Mouse (Mus musculus) left cerebral cortex, postnatal 14 days (tissue): ENCODE data around the gene Smyd3. TPM values are rescaled to one million over a fixed set of nuclear protein-coding genes. Genes with fewer than 3 reads are reported as not detected.
A peak's percentile ranks its signal among the peaks of the same experiment; 100 is the strongest.

Experiments
- DNase-seq, 2 experiments: peaks; one replicate each; pipeline ENCODE4 v3.0.0; 2021 to 2022; ENCODE audit warnings: low spot score in 2 of 2, mixed read lengths in 1 of 2
- intact Hi-C: fragments of 180-260 bp; cut with DNase I; formaldehyde crosslinking; loops from one replicate; pipeline ENCODE4 v1.15.1; 2025
- total RNA-seq, 2 experiments: library from RNA; stranded (reverse); gene quantifications; 2 replicates each; pipeline ENCODE4 v1.2.3; 2021

Gene Smyd3
- total RNA-seq, 2 experiments from 2014 or later: 19.1 to 20.6 TPM

DNA sequence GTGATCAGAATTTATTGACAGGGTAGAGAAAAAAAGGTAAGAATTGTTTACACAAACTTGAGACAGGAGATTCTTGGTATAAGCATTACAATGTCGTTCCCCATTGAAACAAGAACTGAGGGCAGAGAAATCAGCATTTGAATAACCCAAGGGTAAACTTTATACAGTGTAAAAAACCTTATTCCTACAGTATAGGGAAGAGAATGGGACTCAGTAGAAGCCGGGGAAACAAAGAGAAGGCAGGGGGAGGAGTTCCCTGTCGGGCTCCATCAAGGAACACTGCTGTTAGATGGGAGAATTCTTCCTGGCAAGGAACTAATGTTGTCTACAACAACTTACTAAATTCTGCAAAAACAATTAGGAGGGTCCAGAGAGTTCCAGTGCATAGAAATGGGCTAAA is 250.9 kb downstream of the Smyd3 start:
- DNase-seq: no peak
- intact Hi-C loops: no loop called here

DNA sequence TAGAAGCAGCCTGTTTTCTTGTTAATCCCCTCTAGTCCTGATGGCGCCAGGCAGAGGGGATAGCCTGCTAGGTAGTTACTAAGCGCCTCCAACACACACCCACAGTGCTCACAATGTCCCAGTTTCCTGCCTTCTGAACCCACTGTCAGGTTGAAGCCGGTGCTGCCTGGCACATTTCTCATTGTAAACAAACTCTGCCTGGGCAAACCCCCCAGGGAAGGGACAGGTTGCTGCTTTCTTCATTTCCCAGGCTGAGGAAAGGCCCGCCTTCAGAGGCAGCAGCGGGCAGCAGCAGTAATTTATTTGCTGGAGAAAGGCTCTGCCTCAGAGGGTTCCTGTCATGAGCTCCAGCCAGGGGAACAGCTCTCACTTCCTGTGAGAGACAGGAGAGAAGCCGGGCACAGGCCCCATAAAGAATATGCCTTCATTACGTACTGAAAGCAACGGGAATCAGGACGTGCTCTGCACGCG is 256.3 kb downstream of the Smyd3 start:
- intact Hi-C loops: no loop called here
- DNase-seq: peak; percentile 11 to 18

DNA sequence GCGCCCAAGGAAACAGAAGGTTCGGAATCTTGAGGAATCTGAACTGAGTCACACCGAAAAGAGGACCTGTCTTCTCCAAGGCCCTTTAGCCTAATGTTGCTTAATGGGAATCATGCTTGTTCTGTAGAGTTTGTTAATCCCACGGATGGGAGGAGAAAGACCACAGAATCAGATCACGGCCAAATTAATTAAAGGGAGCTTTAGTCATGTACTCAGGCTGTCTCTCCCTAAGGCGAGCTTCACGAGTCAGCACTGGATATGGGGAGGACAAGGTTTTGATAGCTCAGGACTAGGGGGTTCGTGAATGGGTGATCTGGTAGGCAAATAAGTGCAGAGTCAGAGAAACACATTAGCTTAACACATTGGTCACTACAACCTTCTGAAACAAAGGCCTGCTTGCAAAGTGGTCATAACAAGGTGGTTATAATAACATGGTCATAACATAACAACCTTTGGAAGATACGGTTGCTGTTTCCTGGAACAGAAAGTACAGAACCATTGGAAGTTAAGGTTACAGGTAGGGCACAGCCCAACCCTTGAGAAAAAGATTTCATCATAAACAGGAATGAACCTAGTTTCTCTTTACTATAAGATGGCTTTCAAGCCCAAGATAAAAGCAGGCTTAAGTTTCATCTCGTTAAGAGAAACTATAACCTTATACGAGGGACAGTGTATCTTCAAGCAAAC is 261.9 kb downstream of the Smyd3 start:
- intact Hi-C loops: no loop called here
- no peak for DNase-seq

DNA sequence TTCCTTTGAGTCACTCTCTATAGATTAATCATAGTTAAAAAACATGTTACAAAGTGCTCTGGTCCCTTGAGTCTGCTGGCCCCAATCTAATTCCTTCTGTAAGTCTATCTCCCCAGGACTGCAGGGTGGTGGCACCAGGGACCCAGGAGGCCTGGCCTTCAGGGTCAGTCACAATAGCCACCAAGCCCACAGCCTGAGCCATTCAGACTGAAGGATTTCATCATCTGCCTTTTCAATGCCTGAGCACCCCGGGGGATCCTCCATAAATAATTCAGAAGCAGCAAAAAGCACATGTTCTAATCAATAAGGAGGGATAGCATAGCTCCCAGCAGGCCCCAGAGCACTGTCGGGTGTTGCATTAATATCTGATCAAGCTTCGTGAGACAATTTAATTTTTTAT is 263.3 kb downstream of the Smyd3 start:
- DNase-seq: no peak
- intact Hi-C loops: no loop called here

DNA sequence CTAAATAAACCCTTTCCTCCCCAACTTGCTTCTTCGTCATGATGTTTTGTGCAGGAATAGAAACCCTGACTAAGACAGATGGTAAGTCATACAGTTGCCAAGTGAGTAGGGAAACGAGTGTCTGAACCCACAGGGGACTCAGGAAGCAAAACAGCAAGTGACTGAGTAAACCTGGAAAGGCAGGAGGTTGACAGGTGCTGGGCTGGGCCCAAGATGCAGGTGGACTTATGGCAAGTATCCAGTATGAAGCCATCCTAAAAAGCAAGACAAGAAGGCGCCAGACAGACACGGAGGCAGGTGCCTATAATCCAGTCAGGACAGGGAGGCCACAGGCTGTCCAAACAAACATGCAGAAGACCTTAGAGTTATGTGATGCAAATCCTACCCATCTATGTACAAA is 265.2 kb downstream of the Smyd3 start:
- DNase-seq: no peak

DNA sequence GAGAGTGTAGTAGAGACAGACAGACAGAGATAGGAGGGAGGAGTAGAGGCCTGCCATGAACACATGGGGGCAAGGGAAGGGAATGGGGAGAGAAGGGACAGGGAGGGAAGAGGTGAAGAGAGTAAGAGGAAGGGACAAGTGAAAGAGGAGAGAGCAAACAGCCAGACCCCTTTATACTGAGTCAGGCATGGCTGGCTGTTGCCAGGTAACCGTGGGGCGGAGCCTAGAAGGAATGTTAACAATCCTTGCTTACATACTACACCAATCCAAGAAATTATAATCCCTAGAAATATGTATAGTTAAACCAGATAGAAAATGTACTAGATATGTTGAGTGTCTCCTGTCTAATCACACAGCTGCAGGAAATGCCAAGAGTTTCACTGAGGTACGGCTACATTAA is 267.5 kb downstream of the Smyd3 start:
- DNase-seq: no peak
- intact Hi-C loops: no loop called here

More for the DNA sequence above, 265.2 kb downstream of the Smyd3 start:
- intact Hi-C loops: no loop called here

DNA sequence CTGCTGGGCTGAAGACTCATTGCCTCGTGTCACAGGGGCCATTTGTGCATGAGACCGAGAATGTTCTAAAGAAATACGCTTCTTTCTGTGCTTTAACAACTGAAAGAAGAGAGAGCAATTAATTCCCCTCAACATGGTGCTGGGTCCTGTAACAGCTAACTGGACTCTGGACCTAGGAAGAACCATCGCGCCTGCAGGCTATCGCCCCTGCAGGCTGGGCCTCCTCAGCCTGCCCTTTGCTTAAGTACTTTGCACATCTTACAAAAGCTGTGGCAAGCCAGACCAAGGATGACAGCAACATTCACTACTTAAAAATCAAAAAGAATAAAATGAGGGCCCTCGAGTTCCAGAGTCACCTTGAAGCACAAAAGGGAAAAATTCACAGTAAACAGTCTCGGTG is 274.3 kb downstream of the Smyd3 start:
- no peak for DNase-seq
- intact Hi-C loops: no loop called here

DNA sequence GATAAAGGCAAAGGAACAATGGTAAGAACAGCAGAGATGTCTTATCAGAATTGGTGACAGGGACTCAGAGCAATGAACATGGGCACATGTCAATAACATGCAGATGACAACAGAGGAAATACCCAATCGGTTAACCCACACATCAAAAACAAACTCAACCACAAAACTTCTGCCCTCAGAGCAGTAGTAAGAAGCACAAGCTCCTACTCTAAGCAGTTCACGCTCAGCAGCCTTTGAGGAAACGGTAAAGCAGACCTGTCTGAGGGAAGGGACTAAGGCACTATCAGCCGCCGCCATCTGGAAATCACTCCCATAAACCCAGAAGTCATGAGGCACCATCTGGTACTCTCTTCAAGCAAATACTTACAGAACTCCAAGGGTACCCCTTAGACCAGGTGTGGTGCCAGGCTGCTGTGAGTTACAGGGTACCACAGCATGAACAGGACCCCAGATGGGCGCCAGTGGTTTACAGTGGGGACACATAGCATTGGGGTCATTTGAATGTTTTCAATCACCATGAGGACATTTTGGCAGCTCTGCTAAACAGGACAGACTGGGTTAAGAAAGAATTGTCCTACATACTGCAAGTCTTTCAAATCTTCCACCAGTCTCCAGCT is 277.1 kb downstream of the Smyd3 start:
- DNase-seq: no peak
- intact Hi-C loops: no loop called here

DNA sequence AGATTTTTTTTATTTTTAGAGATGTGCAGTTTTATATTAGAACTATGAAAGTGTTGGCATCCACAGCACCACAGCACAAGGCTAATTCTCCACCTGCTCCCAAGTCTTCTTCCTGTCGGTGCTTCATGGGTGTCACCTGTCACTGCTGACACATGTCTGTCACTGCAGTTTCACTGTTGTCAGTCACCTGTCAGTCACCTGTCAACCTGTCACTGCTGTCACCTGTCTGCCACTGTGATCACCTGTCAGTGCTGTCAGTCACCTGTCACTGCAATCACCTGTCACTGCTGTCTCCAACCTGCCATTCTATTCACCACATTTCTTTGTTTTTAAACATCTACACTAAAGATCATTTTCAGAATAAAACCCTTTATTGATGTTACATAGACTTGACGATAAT is 279.2 kb downstream of the Smyd3 start:
- no peak for DNase-seq
- intact Hi-C loops: loop anchor here (10.0 kb wide), 1 partner anchor 236 kb away; no protein-coding TSS in a partner anchor

DNA sequence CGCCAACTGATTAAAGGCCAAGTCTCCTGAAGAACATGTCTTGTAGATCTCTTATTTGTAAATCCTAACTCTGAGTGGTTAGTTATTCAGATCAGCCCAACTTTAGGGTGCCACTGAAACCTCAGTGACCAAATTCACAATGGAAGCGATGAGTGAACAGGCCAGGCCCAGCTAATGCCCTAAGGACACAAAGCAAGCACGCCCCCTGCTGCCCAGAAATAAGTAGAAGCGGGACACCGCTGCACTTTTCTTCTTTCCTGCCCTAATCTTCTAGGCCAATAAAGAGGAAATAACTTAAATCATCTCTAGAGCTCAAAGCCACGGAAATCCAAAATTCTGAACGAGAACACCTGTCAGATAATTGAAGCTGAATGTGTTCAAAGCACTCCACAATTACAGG is 279.9 kb downstream of the Smyd3 start:
- peak; percentile 11 to 19 for DNase-seq
- intact Hi-C loops: loop anchor here (10.0 kb wide), 1 partner anchor 237 kb away; no protein-coding TSS in a partner anchor

DNA sequence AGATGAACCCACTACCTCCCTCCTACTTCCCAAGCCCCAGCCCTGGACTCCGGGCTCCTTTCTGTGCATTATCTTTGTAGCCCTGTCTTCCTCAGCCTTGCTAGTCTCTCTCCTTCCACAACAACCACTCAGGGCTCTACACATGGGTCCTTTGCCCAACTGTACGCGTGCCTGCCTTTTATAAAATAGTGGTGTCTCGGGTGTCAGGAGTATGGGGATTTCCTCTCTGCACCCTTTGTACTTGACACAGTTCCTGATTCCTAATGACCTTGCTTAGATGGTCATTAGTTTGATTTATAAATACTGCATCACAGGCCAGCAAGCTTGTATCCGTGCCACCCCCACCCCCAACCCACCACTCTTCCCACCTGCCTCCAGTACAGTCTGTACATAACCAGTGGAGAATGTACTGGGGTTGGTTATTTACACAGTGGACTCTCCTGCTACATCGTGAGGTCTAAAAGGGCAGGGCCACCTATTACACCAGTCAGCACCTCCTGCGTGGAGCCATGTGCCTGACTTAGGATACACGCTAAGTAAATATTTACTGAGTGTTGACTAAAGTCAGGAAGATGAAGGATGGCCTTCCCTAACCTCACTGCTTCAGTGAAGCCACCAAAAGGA is 281.5 kb downstream of the Smyd3 start:
- intact Hi-C loops: loop anchor here (10.0 kb wide), 1 partner anchor 238 kb away; no protein-coding TSS in a partner anchor
- DNase-seq: no peak

DNA sequence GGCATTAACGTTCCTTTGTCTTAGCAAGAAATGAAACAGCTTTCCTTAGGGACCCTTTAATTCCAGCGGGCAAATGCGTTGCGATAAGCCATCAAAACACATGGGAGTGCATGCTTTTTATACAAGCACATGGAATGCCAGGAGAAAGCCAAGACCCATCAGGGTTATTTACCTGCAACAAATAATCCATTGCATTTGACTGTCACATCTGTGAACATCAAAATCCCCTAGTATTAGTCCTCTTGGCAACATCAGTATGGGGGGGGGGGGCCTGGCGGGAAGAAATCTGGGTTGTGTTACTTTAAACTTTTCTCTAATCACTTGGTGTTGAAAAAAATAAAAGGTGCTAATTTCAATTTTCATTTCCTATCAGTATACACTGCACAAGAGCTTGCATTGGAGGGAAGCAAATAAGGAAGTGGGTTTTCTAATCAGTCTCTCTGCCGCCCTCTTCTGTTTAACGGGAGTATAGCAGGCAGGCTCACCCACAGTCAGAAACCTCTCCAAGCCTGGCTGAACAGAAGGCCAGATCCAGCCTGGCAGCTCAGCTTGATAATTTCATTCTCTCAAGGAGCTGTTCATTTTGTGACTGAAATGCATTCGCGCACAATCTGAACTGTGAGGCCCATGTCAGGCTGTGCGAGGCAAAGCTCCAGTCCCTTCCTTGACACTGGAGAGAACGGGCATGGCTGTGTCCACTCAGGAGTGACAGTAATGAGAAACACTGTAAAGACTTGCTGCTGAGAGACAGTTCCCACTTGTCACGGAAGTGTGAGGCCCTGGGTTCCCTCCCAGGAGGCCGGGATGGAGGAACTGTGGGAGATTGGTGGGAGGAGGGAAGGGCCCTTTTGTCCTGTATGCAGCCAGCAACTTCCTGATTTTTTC is 285.8 kb downstream of the Smyd3 start:
- peak; percentile 77 to 84 for DNase-seq
- intact Hi-C loops: loop anchor here (2.0 to 10.0 kb wide), 2 partner anchors 243 to 705 kb away; no protein-coding TSS in a partner anchor

DNA sequence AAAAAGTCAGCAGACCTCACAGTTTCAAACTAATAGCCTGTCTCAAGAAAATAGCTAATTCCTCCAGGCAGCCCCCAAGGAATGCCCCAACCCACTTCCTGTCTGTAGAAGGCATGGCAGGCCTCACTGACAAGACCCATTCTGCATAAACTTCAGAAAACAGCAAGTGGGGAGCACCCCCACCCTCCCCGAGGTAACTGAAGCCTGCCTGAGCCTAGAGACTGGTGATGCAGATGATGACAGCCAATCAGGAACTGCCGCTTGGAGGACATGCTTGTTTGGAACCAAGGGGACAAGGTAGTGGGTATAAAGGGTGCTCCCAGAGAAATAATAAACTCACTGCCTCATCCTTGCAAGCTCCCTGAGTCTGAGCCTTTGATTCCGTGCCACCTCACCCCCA is 288.3 kb downstream of the Smyd3 start:
- intact Hi-C loops: no loop called here
- DNase-seq: no peak

DNA sequence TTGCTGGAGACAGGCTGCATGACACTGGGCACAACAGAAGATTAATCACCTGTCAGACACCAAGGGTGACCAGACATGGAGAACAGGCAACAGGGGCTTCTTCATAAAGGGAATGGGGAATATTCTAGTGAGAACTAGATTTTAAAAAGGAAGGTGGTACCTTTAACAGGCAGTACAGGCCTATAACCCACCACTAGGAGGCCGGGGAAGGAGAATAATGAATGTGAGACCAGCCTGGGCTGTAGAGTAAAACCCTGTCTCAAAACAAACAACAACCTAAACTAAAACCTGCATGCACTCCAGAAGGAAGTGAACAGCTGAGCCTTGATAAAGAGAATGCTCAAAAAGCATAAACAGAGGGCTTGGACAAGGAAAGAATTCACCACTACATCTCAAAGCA is 297.6 kb downstream of the Smyd3 start:
- no peak for DNase-seq

DNA sequence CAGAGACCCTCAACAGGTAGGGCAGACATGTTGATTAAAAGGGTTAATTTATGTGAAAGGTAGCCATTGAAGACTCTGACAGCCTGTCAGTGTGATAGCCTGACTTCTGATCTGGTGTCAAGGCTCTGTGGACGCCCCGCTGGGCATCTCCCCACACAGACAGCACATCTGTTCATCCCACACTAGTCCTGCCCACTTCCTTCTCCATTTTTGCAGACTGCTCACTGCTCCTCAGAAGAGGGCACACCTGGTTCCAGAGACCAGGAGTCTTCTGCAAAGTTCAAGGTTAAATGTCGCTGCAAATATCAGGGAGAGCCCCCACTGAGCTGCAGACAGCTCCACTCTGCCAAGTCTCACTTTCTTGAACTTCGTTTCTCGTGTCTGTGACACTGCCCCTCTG is 299.8 kb downstream of the Smyd3 start:
- intact Hi-C loops: no loop called here
- DNase-seq: no peak

More for the DNA sequence above, 297.6 kb downstream of the Smyd3 start:
- intact Hi-C loops: no loop called here

DNA sequence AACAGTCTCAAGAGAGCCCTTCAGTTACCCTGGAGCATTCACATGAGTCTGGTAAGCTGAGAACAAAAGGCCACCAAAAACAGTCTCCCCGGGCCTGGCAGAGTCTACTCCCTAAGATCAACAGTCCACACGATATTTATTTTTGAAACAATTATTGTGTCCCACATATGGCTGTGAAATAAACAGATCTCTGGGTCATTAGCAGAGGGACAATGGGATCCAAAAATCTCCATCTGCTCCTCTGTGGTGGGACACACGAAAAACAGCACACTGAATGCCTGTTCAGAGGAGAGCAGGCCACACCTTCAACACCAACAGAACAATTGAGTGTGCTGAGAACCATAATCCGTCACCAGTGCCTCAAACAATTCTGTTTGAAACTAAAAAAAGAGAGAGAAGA is 300.8 kb downstream of the Smyd3 start:
- intact Hi-C loops: no loop called here
- DNase-seq: no peak

DNA sequence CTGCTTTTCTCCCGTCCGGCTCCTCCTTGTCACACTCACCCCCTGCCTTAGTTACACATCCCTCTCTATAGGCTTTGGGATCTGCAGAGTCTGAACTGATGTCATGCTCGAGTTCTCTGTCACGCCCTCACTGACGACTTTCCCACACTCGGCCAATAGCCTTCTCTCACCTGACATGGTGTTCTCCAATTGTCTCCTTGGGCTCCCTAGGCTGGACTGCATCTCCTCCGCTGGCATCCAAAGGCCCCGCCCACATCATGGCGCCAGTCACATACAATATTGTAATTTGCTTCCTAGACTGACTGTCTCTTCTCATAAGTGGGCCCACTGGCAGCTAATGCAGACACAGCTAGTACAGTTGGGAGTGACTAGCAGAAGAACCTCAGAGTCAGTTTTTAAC is 304.5 kb downstream of the Smyd3 start:
- DNase-seq: no peak
- intact Hi-C loops: no loop called here

DNA sequence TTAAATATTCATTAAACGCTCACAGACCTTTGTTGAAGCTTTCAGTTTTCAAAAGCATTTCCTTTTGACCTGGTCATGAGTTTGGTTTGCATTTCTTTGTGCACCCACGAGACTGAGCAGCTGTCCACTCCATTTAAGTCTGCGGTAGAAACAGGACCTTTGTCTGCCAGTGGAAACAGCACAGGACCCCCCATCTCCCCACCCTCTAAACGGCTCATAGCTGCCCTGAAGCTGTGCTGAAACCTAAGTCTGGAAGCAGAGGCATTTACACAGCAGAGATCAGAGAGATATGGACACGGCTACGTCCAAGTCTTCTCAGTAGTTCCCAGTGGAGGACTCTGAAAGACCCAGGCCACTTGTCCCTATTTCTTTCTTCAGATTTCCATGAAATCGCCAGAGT is 305.5 kb downstream of the Smyd3 start:
- DNase-seq: no peak
- intact Hi-C loops: no loop called here

DNA sequence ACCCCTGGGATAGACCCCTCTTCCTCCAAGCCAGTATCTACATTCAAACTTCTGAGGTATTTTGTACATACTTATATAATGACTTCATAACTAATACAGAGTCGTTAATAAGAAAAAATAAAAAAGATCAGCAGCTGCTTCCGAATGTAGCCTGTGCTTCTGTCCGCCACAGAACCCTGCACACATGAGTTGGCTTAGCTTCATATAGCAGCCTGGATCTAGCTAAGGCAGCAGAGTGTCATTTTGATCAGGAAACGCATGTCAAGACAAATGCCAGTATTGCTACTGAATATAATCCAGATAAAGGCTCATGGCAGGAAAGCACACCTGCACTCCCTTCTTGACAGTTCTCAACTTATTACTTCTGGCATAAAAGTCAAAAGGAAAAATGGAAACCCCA is 306.5 kb downstream of the Smyd3 start:
- intact Hi-C loops: no loop called here

More for the DNA sequence above, 306.5 kb downstream of the Smyd3 start:
- no peak for DNase-seq
